Mouse (Mus musculus) adrenal gland, adult 2 months (tissue): Measurements from ENCODE around the gene Kiss1r. TPM values are rescaled to one million over a fixed set of nuclear protein-coding genes. Genes with fewer than 3 reads are reported as not detected.
"Not testable (repeated sequence)": the region's sequence is repeated elsewhere in the genome, so short reads cannot be mapped to it uniquely, and the experiment has no call there.

Experiments used
- DNase-seq: peaks from one replicate; pipeline ENCODE4 v3.0.0; 2021
- polyA plus RNA-seq: library from polyadenylated mRNA; depleted of rRNA; stranded (reverse); fragments of >200 nt; gene quantifications from 2 replicates; pipeline ENCODE4 v1.2.3, GENCODE M21; 2012
- total RNA-seq, 2 experiments: library from RNA; stranded (reverse); gene quantifications; 2 replicates each; pipeline ENCODE4 v1.2.3; 2021

Kiss1r gene
- total and polyA plus RNA-seq, 3 experiments: 1.4 to 11.8 (median 1.4) TPM

DNA sequence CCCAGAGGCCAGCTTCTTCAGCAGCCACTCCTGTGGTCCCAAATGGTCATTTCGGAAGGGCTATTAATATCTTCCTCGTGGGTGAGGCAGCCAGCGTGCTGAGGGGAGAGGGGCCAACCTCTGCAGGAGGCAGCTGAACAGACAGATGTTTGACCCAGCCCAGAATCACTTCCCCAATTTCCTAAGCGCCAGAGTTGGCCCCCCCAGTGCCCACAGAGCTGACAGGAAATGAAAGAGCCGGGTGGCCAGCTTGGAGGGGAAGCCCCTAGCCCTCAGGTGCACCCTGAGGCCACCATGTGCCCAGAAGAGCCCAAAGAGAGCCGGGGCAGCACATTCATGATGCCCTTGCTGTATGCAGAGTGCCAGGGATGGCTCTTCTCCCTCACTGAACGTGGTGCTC lies 24.0 kb downstream of the Kiss1r start:
- no peak for DNase-seq

DNA sequence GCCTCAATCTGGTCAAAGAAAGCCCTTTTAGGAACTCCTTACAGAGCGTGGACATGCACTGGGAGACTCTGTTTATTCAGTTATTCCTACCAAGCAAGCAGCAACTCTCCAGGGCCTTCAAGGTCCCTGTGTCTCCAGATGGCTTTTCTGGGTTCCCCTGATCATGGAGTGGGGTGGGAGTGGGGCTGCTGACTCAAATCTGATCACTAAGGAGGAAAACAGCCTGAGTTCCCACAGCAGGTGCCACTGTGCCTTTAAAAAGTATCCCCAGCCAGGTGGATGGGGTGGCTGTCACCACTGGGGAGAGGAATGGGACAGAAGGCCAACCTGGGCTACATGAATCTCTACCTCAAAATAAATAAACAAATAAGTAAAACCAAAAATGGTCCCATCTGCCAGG lies 26.2 kb downstream of the Kiss1r start:
- no peak for DNase-seq

DNA sequence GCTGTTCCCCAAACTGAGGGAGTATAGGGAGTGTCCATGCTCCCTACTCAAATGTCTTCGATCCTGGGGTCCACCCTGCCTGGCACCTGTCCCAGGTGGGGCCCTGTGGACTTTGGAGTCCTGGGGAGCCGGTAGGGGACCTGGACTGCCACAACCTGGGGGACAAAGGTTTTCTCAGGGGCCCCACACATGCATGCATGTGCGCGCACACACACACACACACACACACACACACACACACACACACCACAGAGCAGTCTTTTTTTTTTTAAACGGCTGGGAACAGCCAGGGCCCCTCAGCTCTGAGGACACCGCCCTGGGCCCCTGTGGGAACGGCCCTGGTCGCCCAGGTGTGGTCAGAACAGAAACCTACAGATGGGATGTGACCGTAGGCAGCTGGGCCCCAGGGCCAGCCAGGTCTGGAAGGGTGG lies 26.7 kb downstream of the Kiss1r start:
- no peak for DNase-seq

DNA sequence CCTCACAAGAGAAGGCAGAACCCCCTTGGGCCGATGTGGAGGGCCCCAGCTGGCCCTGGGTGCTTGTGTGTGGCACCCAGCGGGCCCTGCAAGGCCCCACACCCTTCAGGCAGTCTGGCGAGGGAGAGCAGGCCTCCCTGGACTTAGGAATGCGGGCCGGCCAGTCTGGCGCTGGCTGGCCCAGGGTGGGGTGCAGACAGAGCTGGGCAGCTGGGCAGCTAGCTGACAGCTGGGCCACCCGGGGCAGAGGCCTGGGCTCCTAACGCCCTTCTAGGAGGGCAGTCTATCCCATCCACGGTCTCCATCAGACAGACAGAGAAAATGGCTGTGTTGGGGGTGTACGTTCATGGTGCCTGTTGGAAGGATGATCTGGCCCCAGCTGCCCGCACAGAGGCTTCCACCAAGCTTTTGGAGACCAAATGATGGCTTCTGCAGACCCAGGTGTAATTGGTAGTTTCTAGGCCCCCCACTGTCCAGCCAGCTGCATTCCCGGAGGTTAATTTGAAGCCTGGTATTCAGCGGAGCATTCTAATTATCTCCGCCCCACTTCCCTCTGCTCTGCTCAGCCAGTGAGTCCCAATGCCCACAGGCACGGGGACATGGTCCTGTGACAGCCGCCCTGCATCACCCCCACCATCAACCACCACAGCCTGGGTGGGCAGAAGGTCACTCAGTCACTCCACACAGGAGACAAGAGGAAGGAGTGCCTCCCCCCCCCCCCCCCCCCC lies 28.9 kb downstream of the Kiss1r start:
- DNase-seq: no peak

DNA sequence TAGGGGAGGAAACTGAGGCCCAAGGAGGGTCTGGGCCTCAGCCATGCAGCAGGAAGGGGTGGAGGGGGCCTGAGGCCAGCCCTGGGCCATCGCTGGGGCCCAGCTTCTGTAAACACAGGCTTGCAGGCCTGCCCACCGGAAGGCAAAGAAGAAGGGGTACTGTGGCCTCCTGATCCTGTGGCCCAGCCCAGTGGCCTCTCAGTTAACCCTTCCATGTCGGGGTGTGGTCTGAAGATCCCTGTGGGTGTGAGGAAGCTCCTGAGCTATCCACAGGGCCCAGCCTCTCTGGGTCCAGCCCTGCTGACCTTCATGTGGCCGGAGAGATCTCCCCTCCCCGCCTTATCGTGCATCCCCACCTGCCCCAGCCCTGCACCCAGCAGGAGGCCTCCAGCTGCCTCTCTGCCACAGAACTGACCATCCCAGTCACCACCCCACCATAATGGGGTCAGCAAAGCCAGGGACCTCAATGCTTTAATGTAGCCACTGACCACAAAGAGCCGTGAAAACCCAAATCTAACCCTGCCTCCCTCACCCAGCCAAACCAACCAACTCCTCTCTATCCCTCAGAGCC lies 30.1 kb downstream of the Kiss1r start:
- DNase-seq: no peak

DNA sequence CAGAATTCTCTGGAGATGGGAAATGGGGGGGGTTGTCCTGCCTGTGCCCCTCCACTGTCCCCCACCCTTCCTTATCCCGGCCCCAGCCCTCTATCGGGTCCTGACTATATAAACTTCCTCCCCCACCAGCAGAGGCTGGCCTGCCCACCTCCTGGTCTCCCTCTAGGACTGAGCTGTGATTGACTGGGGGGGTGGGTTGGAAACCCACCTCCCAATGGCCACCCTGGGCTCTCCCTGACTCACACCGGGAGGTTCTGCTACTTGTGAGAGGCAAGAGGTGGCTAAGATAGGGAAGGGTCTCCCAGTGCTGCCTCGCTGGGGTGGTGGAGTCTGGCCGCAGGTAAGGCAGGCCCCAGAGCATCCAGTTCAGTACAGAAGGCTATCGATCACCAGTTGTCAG lies 30.7 kb downstream of the Kiss1r start:
- no peak for DNase-seq

DNA sequence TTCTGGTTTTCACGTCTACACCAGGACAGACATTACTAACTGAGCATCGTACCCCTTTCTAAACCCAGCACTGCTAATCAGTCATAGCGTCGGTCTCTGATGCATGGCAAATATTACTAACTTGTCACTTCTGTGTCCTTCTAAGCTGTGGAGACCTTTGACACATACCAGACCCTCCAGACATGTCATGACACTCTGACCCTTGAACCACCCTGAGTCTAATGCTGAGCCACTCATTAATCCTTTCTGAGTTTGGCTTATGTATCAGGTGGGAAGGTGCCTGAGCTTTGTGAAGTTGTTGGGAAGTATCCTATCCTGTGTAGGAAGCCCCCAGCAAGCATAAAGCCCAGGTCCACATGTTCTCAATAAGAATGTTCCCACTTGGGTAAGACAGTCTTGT lies 33.1 kb downstream of the Kiss1r start:
- DNase-seq: no peak

DNA sequence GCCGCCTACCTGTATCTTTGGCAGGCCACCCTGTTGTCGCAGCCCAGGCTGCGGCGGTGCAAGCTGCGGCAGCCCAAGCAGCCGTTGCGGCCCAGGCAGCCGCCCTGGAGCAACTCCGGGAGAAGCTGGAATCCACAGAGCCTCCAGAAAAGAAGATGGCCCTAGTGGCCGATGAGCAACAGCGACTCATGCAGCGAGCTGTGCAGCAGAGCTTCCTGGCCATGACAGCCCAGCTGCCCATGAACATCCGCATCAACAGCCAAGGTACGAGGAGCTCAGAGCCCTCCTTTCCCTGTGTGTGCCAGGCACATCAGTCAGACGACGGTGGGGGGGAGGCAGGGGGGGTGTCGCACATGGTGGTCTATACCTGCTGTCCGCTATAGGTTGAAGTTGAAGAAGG lies 33.9 kb downstream of the Kiss1r start:
- DNase-seq: no peak

DNA sequence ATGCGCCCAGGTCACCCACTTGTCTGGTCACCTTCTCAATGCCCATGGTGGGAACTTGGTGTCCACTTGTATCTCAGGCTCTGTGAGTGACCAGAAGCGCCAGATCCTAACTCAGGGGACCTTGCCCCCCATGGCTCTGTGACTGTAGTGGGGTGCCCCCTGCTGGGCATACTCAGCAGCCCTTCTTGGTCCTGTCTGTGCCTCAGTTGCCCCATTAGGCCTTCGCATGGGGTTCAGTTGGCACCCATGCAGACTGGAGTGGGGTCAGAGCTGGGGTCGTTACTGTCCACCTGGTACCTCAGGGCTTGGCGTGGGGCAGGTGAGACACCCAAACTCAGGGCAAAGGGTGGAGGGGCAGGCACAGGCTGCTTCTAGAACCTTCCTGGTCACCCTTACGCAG lies 37.2 kb downstream of the Kiss1r start:
- DNase-seq: no peak

DNA sequence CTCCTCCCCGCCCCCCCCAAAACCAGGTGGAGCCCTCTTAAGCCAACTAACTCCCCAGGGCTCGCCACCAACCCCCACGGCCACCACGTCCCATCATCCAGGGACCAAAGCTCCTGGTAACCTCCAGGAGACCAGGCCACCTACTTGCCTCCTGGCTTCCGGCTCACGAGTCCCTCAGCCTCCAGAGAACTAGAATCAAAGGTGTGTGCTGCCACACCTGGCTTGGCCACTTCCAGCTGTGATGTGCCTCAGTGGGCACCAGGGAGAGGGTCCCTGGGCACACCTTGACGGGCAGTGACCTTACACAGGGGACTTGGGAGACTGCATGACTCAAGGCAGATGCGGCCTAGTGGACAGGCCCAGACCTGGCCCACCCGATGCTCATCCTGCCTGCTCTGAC lies 38.9 kb downstream of the Kiss1r start:
- DNase-seq: no peak

DNA sequence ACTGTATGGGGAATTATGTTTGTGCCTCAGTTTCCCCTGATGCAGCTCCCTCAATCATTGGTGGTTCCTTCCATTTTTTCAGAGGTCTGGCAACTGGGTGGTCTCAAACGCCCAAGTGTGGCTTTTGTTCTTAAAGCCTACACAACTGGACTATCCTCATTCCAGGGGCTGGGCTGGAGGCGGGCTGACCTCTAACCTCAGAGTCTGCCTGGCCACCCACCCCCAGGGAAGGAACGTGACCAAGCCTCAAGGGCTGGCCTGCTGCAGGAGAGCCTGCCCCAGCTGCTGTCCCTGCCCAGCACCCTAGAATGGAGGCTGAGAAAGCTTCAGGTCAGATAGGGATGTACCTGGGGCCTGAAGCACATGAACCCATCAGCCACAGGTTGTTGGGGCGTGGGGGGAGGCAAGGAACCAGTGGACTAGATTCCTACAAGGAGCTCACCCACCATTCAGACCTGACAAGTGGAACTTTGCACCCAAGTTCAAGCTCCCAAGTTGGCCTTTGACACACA lies 39.9 kb downstream of the Kiss1r start:
- no peak for DNase-seq

DNA sequence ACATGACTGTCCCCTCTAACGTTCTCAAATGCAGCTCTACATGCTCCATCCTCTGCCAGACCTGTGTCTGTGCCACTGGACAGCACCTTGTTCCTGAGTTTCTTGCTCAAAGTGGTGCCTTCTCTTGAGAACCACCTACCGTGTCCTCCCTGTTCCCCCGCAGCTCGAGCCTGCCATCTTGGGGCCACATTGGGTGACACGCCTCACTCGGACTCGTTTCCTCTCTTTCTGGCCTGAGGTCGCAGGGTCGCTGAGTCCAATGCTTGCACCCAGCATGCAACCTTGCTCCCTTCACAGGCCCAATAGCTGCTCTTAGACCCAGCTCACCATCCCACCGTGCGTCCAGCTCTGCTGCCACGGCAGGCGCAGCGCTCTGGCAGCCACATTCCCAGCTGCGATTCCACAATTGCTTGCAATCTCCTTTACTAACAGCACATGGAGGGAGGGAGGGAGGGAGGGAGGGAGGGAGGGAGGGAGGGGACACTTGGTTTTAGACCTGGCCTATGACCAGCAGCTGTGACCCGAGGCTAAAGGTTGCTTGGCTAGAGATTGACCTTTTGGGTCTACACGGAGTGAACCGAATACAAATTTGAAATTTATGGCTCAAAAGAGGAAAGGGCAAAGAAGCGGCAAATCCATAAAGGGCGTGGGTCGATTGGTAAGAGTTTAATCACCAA lies 41.5 kb downstream of the Kiss1r start:
- peak; percentile 88 for DNase-seq

DNA sequence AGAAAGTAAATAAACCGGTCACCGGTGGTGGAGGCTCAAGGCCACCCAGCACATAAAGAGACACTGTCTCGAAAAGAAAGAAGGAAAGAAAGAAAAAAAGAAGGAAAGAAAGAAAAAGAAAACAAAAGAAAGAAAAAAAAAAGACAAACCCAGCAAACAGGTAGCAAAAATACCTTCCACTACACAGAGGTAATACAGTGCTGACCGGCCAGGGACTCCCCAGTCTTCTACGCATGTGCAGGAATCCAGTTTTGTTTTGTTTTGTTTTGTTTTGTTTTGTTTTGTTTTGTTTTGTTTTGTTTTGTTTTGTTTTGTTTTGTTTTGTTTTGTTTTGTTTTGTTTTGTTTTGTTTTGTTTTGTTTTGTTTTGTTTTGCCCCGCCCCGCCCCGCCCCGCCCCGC lies 42.6 kb downstream of the Kiss1r start:
- DNase-seq: not testable (repeated sequence)

DNA sequence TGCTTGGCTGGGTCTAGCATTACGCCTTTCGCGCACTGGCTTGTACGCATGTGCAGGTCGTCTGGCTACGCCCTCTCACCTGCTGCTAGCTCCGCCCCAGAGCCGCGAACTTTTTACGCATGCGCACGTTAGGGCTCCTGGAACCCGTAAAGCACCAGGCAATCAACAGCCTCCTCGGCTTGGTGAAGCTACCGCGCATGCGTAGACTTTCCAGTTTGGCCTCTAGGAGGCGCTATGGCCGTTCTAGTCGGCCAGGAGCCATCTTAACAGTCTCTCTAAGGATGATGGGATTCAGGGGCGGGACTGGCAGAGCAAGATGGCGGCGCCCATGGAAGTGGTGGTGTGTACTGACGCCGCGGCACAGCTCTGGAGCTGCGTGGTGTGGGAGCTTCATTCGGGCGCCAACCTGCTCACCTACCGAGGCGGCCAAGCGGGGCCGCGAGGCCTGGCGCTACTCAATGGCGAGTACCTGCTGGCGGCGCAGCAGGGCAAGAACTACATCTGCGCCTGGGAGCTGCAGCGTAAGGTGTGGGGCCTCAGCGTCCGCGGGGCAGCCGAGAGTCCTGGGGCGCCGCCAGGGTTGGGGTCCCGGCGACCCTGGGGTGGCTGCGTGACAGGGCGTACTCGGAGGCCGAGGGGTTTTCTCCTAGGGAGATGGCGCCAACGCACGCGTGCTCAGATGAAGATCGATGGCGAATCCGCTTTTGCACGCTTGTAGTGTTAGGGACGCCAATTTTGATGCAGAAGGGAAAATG lies 43.3 kb downstream of the Kiss1r start, which contains the start of gene Wdr18:
Gene Wdr18 (plus strand): TSS at position 306 of the 755 bp plus-strand sequence.
- peak; percentile 100 for DNase-seq

DNA sequence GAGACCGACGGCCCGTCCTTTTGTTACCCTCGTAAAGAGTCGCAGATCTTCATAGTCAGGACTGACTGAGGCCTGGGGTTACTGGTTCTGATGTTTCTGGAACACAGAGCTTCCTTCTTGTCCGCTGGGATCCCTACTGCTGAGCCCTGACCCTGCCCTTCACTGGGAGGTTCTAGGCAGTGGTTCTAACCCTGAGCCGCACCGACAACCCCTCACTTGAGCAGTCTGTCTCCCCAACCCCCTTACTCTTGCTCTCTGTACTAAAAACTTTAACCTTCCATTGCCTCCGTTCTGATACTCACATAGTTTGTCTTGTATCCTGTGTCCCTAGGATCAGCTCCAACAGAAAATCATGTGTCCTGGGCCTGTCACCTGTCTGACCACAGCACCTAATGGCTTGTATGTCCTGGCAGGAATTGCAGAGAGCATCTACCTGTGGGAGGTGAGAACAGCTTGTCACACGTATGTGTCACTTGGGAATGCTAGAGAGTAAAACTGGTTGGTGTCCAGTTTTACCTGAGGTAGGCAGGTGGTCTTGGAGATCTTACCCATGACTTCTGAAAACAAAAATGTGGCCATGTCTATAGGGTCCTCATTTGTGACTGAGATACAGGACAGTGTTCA lies 44.0 kb downstream of the Kiss1r start:
- DNase-seq: no peak

DNA sequence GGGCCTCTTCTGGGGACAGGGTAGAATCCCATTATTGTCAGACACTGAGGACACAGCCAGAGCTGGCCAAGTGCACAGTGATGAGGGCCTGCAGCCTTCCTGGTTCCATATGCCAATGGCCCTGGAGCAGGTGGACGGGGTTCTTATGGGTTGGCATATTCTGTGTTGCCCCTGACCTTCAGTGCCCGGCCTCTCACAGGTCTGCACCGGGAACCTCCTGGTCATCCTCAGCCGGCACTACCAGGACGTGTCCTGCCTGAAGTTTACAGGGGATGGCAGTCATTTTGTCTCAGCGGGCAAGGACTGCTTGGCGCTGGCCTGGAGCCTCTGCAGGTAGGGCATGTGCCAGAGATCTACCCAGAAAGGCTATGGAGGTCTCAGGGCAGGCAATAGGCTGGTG lies 48.0 kb downstream of the Kiss1r start:
- DNase-seq: no peak

DNA sequence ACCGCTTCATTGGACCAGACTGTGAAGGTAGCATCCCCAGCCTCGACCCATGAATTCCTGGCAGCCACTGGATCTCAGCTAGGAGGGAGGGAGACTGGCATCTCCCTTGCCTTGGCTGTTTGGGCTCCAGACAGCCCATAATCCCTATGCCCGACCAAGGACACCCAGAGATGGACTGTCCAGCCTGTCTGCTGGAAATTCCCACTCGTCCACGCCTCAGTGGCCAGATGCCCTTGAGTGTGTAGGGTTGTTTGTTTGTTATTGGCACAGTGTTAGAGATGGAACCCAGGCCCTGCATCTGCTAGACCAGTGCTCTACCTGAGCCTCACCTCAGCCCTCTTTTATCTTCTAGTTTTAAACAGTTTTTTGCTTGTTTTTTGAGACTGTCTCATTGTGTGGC lies 48.6 kb downstream of the Kiss1r start:
- DNase-seq: peak; percentile 63

DNA sequence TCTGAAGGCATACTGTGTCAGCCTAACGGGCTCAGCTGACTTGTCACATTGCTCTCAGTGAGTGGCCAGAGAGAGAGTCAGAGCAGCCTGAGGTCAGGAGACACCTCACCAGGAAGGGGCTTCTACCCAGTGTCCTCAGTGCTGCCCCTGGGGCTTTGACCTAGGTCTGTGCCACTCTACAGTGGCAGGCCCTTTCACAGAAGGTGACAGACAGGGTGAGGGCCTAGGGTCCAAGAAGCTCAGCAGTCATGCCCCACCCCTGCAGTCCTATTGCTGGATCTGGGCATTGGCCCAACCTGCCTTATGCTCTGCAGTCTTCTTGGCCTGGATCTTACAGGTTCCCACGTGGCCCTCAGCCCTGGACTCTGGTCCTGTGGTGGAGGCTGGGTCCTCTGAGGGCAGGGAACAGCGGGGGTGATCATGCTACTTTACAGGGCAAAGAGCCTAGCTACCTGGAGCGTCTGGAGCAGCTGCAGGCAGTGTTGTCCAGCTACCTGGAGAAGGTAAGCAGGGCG lies 50.2 kb downstream of the Kiss1r start:
- DNase-seq: no peak

DNA sequence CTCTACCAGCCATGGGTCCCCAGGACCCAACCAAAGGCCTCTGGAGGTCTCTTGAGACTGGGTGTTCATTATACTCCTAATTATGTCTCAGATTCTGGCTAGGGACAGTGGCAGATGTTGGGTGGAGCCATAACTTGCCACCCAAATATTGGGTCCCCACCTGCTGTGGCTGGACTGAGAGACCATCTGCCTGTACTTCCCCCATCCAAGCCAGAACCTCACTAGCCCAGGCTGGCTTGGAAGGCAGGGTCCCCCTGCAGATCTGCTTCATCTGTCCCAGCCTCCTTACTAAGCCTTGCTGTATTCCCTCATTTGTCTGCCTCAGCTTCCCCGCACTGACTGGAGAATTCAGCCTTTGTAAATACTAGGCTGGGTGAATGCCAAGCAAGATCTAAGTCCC lies 51.4 kb downstream of the Kiss1r start:
- DNase-seq: no peak

DNA sequence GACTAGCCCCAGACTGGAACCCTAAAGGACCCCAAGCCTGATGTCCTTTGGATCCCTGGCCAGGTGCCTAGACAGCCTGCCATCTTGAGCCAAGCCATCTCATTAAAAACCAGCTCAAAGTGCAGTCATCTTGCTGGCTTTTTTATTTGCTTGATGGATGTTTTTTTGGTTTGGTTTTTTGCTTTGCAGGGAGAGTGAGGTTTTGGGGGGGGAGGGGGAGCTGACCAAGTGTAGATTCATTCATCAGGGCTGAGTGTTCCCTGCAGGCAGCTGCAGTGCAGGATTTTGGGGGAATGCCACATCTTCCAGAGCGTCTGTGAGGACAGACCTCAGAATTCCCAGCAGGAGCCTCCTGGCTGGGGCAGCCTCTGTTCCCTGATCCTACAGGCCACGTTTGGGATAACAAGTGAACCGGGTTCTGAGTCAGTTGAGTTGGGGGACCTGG lies 52.4 kb downstream of the Kiss1r start:
- no peak for DNase-seq

DNA sequence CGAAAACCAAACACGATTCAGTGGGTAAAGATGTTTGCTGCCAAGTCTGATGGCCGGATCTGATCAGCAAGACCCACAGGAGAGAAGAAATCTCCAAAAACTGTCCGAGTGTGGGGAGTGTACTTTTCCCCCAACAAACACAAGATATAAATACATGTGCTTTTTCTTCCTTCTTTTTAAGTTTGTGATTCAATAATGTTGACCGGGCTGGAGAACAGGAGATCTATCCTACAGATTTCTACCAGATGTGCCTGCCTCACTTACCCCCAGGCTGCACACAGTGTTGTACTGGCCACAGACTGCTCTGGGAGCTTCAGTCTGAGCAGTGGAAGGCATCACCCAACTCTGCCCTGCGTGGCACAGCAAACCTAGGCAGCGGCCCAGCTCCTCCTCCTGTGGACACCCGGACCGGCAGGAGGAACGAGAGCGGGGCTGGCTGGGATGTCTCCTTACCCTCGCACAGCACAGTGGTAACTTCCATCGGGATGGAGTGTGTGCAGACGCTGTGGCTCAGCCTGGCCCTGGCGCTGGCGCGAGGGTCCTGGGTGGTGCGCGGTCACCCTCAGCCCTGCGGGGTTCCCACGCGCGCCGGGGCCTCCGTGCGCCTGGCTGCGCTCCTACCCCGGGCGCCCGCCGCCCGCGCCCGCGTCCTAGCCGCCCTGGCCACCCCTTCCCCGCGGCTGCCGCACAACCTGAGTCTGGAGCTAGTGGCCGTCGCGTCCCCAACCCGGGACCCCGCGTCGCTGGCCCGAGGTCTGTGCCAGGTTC lies 53.8 kb downstream of the Kiss1r start, which contains the start of gene Grin3b:
Gene Grin3b (plus strand): TSS at position 301 of the 768 bp plus-strand sequence.
- no peak for DNase-seq
